Mouse (Mus musculus) c-Kit-negative CD71-positive TER-119-positive erythroid progenitor cells, embryonic 14.5 days (primary cell): Measurements from ENCODE around the gene Fbxo2.
"Not testable (repeated sequence)": the region's sequence is repeated elsewhere in the genome, so short reads cannot be mapped to it uniquely, and the experiment has no call there.

ENCODE experiments used
- DNase-seq: peaks from one replicate; pipeline ENCODE4 v3.0.0-alpha.2; 2013; ENCODE audit warnings: low read depth, low spot score

The Fbxo2 gene

DNA sequence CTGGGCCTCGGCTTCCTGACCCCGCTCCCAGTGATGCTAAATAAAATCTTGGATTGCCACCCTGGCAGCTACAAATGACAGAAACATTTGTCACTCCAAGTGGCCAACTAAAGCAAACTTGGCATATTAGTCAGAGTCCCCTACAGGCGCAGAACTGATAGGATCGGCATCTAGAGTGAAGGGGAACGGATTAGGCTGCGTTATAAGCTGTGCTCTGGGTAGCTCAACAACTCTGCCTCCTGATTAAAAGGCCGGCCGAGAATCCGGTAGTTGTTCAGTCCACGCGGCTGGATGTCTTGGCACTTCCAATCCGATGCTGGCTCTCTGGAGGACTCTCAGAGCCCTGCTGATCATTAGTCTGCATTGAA is 14.1 kb downstream of the Fbxo2 start:
- no peak for DNase-seq

DNA sequence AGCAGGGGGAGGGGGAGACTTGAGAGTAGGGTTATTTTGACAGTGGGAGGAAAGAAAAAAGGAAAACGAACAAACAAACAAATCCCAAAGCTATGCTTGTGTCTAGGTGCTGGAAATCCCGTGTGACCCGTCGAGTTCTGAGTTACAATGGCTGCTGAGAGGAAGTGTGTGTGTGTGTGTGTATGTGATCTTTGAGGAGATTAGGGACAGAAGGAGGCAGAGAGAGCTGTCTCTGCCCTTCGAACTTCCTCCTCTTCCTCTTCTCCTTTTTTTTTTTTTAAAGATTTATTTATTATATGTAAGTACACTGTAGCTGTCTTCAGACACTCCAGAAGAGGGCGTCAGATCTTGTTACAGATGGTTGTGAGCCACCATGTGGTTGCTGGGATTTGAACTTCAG is 16.2 kb downstream of the Fbxo2 start:
- not testable (repeated sequence) for DNase-seq

DNA sequence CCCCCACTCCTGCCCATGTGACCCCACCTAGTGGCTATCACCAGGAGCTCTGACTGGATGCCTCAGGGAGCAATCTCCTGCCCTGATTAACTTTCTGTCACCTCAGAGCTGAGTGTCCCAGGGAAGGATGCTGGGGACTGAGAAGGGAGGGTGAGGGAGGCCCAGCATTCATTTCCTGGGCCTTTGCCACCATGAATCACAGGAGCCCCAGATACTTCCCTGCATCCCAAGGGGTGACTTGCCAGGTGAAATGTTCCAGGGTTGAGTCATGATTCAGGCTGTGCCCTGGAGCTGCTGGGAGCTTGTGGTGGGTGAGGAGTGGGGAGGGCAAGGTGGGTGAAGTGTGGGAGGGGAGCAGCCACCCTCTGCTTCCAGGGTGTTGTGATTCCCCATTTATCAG is 17.3 kb downstream of the Fbxo2 start:
- DNase-seq, result no peak

DNA sequence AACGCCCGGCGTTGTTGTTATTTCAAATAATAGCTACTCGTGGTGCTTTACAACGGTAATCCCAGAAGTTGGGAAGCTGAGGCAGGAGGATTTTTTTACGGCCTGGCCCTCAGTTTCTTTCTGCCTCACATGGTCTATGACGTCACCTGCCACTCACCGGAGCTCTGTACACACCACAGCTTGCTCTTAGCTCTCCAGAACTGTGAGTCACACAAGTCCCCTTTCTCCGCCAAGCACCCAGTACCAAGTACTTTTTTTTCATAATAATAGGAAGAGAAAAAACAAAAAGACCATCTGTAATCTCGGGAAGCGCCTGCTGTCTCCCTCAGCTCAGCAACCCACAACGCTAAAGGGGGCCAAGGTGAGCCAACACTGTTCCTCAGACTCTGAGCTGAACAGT is 21.1 kb downstream of the Fbxo2 start:
- no peak for DNase-seq

DNA sequence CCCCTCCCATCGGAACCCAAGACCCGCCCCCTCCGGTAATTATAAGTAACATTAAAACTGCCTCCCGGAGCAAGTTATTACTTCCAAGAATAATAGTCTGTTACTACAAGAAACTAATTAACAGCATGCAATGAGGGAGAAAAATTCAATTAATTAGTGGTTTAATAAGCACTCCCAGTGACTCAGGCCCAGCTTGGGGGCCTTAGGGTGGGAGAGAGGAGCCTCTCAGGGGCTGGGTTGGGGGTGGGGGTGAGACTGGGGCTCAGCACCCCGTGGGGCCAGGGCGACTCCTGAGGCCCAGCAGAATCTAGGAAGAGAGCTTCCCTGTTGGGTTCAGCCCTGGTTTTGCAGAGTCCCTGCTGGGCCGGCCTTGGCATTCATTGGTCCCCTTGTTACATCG is 21.9 kb downstream of the Fbxo2 start:
- DNase-seq, result no peak

DNA sequence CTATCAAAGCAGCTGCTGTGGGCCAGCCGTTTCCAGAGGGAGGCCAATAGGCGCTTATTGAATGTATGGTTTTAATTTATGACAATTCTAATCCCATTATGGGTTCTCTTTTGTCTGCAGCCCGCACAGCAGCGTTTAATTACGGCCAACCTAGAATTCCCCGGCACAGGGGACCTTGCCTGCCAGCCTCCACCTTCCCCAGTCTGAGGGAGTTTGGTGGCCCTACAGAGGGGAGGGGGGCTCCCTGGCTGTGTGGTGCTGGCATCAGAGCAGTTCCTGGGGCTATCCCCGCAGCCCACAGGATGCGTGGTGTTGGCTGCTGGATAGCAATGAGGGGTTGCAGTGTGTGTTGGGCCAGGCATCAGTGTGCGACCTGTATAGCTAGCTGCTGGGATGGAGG is 24.1 kb downstream of the Fbxo2 start:
- no peak for DNase-seq

DNA sequence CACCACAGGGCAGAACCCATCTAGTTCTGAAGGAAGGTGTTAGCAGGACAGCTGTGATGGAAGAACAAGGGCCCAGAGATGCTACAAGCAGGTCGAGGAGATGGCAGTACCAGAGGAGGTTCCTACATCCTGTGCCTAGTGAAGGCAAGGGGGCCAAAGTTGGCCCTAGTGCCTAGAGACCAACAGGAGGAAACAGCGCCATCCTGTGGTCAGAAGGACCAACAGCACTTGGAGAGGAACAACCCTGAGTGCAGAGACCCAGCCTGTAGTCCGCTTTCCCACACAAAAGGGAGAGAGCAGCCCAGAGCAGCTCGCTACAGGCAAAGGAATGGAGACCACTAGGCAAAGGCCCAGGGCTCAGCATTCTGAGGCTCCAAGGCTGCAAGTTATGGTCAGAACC is 25.4 kb downstream of the Fbxo2 start:
- DNase-seq, result no peak

DNA sequence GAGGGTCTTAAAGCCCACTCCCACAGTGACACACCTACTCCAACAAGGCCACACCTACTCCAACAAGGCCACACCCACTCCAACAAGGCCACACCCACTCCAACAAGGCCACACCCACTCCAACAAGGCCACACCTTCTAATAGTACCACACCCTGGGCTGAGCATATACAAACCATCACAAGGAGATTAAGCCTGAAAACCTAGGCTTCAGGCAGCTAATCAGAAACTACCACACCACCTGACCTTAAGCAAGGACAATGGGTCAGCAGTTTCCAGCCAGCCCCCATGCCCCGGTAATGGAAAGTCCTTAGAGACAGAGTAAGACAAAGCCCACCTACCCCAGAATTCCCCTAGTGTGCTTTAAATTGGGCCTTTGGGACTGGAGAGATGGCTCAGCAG is 28.3 kb downstream of the Fbxo2 start:
- not testable (repeated sequence) for DNase-seq

DNA sequence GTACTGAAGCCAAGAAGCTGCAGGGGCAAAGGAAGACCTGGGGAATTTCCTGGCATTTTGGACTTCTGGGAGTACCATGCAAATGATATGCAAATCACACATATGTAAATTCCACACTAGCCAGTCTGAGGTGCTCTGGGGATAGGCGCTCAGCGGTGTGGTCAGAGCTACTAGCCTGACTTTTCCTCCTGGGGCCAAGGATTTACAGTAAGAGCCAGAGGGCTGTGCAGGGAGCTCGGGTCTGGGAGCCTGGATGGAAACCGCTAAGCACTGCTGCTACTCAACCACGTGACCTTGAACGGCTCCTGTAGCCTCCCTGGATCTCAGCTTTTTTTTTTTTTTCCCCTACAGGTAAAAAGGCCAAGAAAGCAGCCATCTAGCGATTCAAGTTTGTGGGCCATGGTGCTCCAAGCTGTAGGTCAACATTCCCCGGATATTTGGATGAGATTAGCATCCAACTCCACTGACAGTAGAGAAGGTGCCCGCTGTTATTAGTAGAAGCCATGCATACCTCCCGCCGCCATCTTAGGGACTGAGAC is 32.4 kb downstream of the Fbxo2 start:
- DNase-seq, result no peak

DNA sequence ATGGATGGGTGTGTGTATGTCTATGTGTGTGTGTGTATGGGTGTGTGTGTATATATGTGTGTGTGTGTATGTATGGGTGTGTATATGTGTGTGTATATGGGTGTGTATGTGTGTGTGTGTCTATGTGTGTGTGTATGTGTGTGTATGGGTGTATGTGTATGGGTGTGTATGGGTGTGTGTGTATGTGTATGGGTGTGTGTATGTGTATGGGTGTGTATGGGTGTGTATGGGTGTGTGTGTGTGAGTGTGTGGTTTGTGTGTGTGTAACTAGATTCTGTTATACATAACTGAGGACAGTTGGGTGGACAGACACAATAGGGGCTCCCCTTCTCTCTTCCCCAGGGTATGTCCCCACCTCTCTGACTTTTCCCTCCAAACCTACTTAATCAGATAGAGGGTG is 34.0 kb downstream of the Fbxo2 start:
- no peak for DNase-seq

DNA sequence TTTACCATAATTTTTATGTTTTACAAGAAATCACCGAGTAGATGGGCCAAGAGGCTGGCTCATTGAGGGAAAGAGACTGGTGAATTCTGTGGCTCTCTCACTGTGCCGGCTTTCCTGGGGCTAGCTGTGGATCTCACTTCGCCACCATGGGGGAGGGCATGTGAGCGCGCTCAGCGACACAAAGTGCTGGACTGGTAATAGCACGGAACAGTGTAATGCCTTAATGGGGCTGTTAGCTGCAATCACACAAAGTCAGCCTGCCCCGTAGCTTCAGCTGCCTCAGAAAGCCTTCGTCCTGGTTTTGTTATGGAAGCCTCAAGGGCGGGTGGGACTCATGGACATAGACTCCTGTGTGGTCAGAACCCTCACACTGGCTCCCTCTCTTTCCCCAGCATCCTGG is 38.3 kb downstream of the Fbxo2 start:
- no peak for DNase-seq

DNA sequence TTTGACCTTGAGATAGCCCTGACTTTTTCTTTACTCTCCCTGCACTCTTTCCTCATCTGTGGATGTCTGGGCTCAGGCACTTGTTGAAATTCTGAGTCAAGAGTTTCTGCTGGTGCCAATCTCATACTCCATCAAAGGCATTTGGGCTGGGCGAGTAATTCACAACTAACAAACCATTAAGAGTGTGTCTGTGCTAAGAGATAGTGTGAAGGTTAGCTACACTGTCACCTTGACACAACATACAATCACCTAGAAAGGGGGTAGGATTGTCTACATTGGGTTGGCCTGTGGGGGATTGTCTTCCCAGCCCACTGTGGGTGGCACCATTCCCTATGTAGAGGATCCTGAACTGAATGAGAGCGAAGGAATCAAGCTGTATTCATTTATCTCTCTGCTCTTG is 43.1 kb downstream of the Fbxo2 start:
- DNase-seq, result peak; percentile 21

DNA sequence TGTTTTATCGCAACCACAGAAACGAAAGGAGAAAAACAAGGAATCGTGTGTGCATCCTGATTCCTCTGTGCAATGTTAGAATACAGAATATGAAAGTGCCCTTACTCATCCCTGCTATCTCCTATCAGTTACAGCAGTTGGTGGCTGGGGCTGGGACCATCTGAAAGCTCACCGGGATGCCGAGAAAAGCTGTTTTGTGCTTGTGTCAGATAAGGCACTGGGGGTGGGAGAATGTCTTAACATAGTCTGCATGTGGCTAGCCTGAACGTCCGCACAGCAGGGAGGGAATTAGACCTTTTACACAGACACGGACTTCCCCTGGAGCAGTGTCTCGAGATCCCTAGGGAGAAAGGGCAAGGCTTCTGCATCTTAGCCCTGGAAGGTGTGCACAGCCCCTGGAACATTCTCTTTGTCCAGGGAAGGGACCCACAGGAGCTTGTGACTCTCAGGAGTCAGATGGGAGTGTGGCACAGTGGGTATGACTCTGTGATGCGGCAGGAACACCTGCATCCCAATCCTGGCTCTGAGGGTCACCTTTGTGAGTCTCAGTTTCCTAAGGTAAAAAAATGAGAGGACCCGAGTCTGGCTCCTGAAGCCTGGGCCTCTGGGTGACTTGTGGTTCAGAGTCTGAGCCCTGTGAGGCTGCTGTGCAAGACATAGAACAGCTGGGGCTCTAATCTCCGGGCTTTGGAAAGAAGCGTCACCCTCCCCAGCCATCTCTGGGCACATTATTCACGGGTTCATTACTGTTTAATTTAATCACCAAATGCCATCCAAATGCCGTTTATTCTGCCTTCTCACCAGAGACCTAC is 43.8 kb downstream of the Fbxo2 start:
- DNase-seq, result peak; percentile 74

DNA sequence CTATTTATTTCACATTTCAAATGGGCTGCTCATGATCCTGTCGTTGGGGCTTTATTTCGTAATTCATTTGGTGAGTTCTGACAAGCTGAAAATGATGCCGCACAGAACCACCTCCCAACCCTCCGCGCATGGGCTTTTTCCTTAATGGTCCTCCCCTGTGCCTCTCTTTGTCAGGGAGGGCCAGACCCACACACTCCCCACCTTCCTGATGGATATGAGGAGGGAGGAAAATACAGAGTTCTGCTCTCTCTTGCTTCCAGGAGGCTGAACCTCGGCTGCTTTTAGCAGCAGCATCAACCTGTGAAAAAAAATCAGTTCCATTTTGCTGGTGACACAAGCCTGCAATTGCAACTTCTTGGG is 44.4 kb downstream of the Fbxo2 start:
- DNase-seq, result no peak

DNA sequence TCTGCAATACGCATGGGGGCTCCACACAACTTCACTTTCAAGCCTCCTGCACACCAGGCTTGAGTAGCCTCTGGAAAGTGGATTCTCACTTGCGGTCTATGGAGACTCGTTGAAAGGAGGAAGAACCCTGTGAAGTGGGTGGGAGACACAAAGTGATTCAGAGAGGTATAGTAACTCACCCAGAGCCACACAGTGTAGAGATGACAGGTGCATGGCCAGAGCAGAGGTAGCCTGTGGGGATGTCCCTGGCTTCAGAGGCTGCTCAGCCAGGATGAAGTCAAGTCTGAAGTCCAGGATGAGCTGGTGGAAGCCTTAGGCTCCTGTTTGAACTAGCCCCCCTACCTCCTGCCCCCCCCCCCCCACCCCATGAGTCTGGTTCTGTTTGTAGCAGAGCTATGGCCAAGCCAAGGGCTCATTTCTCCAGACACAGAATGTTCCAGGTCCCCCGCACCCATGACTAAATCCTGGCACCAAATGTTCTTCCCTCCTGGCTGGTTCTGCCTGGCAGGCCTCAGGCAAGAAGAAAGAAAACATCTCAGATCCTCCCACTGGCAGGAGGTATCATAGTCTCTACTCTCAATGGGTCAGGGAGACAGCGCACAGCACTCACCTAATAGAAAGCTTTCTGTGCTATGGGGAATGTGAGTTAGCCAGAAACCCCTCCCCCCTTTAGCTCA is 54.2 kb downstream of the Fbxo2 start:
- DNase-seq, result no peak

DNA sequence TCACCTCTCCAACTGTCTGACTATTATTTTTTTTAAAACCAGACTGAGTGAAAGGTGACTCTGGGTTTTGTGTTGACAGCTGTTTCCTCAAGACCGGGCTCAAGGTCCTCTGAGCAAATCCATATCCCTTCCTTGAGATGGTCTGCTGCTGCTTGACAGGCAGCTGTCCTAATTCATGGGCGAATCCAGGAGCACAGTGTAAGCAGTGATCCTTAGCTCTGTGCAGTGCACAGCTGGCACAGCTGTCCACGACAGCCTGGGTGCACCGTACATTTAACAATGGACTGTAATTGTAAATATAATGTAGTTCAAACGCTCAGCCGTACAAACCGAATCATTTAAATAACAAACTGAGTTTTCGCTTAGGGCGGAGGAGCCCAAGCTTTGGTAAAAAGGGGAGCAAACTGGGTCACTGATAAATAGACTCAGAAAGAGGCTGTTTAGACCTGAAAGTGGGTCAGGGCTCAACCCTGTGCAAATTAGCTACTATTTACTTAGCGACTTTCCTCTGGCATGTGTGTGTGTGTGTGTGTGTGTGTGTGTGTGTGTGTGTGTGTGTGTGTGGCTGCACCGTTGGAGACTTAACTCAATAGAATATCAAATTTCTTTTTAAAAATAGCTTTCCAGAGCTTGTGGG is 55.0 kb downstream of the Fbxo2 start:
- no peak for DNase-seq
